Mouse (Mus musculus) forebrain, embryonic 14.5 days (tissue): ENCODE results near the gene Stim1. TPM values are rescaled to one million over a fixed set of nuclear protein-coding genes. Genes with fewer than 3 reads are reported as not detected.

ENCODE experiments used
- ATAC-seq: fragments of 200-750 bp; cut with Nextera tagmentation; 2 replicates; pipeline ENCODE4 v1.8.0; 2017; ENCODE audit warnings: mild to moderate bottlenecking, moderate library complexity
- DNase-seq: peaks from one replicate; pipeline ENCODE4 v3.0.0-alpha.2; 2015; ENCODE audit warnings: low spot score
- H3K27ac ChIP-seq: fragments of 300-500 bp; sonication (generic); 2 replicates; pipeline ENCODE4 v1.5.1; 2014; ENCODE audit warnings: low read depth, mild to moderate bottlenecking, control low read depth, low read length, moderate library complexity
- H3K27me3 ChIP-seq: fragments of 300-500 bp; sonication (generic); replicated peaks from 2 replicates; pipeline ENCODE4 v1.6.1; 2014; ENCODE audit warnings: low read length, control low read depth, mixed read lengths; ENCODE audit not compliant: control insufficient read depth, insufficient read depth
- H3K36me3 ChIP-seq: fragments of 300-500 bp; sonication (generic); 2 replicates; pipeline ENCODE4 v1.6.1; 2014; ENCODE audit warnings: low read length, control low read depth; ENCODE audit not compliant: control insufficient read depth, insufficient read depth
- H3K4me1 ChIP-seq: fragments of 300-500 bp; sonication (generic); 2 replicates; pipeline ENCODE4 v1.6.1; 2014; ENCODE audit warnings: antibody characterized with exemption, low read length, control low read depth; ENCODE audit not compliant: control insufficient read depth, insufficient read depth
- H3K4me2 ChIP-seq: fragments of 300-500 bp; sonication (generic); 2 replicates; pipeline ENCODE4 v1.6.1; 2014; ENCODE audit warnings: mild to moderate bottlenecking, control low read depth, low read length
- H3K4me3 ChIP-seq: fragments of 300-500 bp; sonication (generic); 2 replicates; pipeline ENCODE4 v1.5.1; 2014; ENCODE audit warnings: low read depth, low read length, control low read depth
- H3K9ac ChIP-seq: fragments of 300-500 bp; sonication (generic); 2 replicates; pipeline ENCODE4 v1.6.1; 2014; ENCODE audit warnings: mild to moderate bottlenecking, low read length, control low read depth, moderate library complexity
- H3K9me3 ChIP-seq: fragments of 300-500 bp; sonication (generic); replicated peaks from 2 replicates; pipeline ENCODE4 v1.6.1; 2016; ENCODE audit warnings: low read length, control low read depth, mixed read lengths; ENCODE audit not compliant: control insufficient read depth
- WGBS: fragments of 180-500 bp; shearing (Covaris S2); extraction: QIAGEN DNeasy Blood & Tissue Kit; methylation state at CpG from one replicate; pipeline ENCODE4 v1.1.7; 2014; 5-methylcytosine and 5-hydroxymethylcytosine counted together
- polyA plus RNA-seq: library from polyadenylated mRNA; unstranded; fragments of >200 nt; fragmentation: Nextera tagmentation; extraction: Ambion mirVana; gene quantifications from 2 replicates; pipeline ENCODE4 v1.2.1, GENCODE M21; 2014

Gene Stim1
- polyA plus RNA-seq, 1 experiment from 2014 or later: 6.5 TPM

DNA sequence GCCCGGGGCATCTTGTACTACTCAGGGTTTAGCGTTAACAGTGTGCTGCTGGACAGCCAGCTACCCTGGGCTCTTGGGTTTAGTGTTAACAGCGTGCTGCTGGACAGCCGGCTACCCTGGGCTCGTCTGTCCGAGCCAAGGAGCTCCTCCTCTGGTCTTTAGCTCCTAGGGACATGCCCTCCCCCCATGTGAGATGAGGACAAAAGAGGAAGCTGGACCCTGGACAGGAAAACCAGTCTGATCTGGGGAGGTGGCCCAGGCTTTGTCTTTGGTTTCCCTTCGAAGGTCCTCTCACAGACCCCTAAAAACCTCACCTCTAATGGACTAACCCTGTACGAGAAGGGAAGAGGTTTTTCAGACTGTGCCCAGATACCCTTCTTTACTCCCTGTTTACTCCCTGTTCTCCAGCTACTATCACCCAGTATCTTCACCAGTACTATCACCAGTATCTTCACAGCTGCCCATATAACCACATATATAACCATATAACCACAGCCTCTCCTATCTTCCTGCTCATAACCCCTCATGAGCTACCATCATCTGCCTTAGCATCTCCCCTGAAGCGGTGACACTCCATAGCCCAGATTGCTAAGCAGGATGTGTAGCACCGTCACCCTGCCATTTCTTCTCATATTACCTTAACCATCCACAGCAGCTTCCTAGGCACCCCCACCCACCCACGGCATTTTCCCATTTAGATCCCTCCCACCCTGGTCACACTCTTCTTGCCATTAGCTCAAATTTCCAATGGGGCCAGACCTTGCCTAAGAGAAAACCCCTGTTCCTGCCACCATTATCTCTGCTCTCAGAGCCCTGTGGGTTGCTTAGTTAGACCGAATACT, 20.4 kb upstream of the Stim1 start:
- Histone ChIP-seq H3K27ac (no peak overlapping the region), H3K9ac (no peak overlapping the region), H3K9me3 (no peaks in the 10 kb centered on the region), H3K27me3 (no peaks in the 10 kb centered on the region), H3K4me1 (peaks cover 10% of the 10 kb centered on the region), H3K4me3 (no peak overlapping the region), H3K36me3 (no peaks in the 10 kb centered on the region), H3K4me2 (no peak overlapping the region)
- WGBS: 62% methylated on average over 12 of the region's 12 CpGs
- ATAC-seq: no peak
- no peak for DNase-seq

DNA sequence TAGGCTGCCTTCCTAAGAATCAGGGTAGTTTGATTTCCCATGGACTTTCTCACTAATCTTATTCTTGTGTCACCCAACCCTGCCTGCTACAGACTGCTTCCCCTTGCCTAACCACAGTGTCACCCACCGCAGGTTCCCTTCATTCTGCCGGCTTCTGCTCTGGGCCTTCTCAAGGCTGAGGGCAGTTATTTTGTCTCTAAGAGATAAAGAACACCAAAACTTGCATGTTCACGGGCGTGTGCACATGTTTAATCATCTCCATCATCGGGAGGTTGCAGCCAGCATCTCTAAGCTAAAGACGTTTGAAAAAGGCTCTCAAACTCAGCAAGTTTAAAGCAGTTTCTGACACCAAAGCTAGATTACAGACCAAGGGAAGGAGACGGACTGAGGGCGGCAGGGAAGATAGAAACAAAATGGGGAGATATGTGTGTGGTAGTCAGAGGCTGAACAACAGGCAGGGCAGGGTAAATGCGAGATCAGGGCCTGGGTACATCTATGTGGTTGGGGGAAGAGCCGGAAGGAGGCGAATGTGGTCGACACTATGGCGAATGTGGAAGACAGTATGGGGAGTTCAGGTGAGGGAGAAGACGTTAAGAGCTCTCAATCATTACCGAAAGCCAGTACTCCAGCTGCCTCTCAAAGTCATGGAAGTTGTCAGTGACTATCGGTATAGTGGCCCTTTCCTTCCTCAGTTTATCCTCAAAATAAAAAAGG, 18.8 kb upstream of the Stim1 start:
- DNase-seq (no peak), ATAC-seq (no peak)
- H3K4me2 ChIP-seq: peak overlapping the region; percentile 94
- no peaks in the 10 kb centered on the region for H3K27me3 ChIP-seq
- H3K27ac ChIP-seq: no peak overlapping the region
- H3K9ac ChIP-seq: peak overlapping the region; percentile 80
- H3K4me1 ChIP-seq: peaks cover 10% of the 10 kb centered on the region
- no peaks in the 10 kb centered on the region for H3K36me3 ChIP-seq
- H3K9me3 ChIP-seq: no peaks in the 10 kb centered on the region
- H3K4me3 ChIP-seq: peak overlapping the region; percentile 70
- WGBS: 27% methylated on average over 16 of the region's 16 CpGs

- peak overlapping the region; percentile 80 for H3K9ac ChIP-seq
- H3K9me3 ChIP-seq: no peaks in the 10 kb centered on the region
- H3K36me3 ChIP-seq: no peaks in the 10 kb centered on the region
- H3K27me3 ChIP-seq: no peaks in the 10 kb centered on the region
- peak overlapping the region; percentile 77; the same call in 1 of the 2 replicates for H3K27ac ChIP-seq
- ATAC-seq (peak; percentile 38; the same call in 1 of the 2 replicates), DNase-seq (peak; percentile 34)
- H3K4me3 ChIP-seq: peak overlapping the region; percentile 70
- 0% methylated on average over 23 of the region's 23 CpGs for WGBS
- peaks cover 10% of the 10 kb centered on the region for H3K4me1 ChIP-seq
- peak overlapping the region; percentile 94 for H3K4me2 ChIP-seq
Observed at GRCm38 (mm10) chr7:102249531-102249895, 18.1 kb upstream of the Stim1 start.

- 1% methylated on average over 40 of the region's 49 CpGs for WGBS
- Histone ChIP-seq H3K4me1 (peaks cover 10% of the 10 kb centered on the region), H3K36me3 (no peaks in the 10 kb centered on the region), H3K27ac (peak overlapping the region; percentile 77), H3K4me3 (peak overlapping the region; percentile 70), H3K27me3 (no peaks in the 10 kb centered on the region), H3K9ac (peak overlapping the region; percentile 80), H3K4me2 (peak overlapping the region; percentile 94), H3K9me3 (no peaks in the 10 kb centered on the region)
- ATAC-seq: peak; percentile 77
- DNase-seq: peak; percentile 68
Observed at GRCm38 (mm10) chr7:102249896-102250630, 17.5 kb upstream of the Stim1 start.

GRCm38 (mm10) chr7:102250631-102251214, 16.9 kb upstream of the Stim1 start:
- ATAC-seq (peak; percentile 79), DNase-seq (peak; percentile 82)
- Histone ChIP-seq H3K4me2 (peak overlapping the region; percentile 94), H3K4me1 (peaks cover 10% of the 10 kb centered on the region), H3K36me3 (no peaks in the 10 kb centered on the region), H3K4me3 (peak overlapping the region; percentile 70), H3K9me3 (no peaks in the 10 kb centered on the region), H3K9ac (peak overlapping the region; percentile 80), H3K27me3 (no peaks in the 10 kb centered on the region), H3K27ac (peak overlapping the region; percentile 77)
- under 1% methylated on average over 33 of the region's 33 CpGs for WGBS

- 90% methylated on average over 1 of the region's 1 CpGs for WGBS
- Histone ChIP-seq H3K9me3 (no peaks in the 10 kb centered on the region), H3K36me3 (no peaks in the 10 kb centered on the region), H3K4me3 (no peak overlapping the region), H3K27ac (no peak overlapping the region), H3K9ac (no peak overlapping the region), H3K4me1 (peaks cover 5% of the 10 kb centered on the region), H3K27me3 (no peaks in the 10 kb centered on the region), H3K4me2 (no peak overlapping the region)
- ATAC-seq (no peak), DNase-seq (no peak)
Observed at GRCm38 (mm10) chr7:102253631-102254030, 14.0 kb upstream of the Stim1 start.

DNA sequence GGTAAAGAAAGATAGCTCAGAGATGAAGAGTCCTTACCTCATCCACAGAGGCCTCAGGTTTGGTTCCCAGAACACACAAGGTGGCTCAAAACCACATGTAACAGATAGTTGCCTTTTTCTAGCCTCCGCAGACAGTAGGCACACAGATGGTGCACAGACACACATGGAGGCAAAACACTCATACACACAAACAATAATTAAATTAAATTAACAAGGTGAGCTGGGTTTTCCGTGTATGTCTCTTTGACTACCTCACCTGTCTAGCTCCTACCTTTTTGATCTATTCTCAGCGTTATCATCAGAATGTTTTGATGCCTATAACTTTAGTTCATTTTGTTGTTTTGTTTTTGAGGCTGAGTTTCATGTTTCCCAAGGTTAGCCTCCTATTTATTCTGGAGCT, 11.7 kb upstream of the Stim1 start, which contains the start of gene Rhog:
Gene Rhog, minus strand, starts transcription at position 101 of the 400 bp plus-strand sequence.
- no peak for ATAC-seq
- Histone ChIP-seq H3K27ac (no peak within 1 kb of the TSS), H3K9me3 (no peaks in the 10 kb centered on the region), H3K36me3 (no peaks in the 10 kb centered on the region), H3K4me1 (no peaks in the 10 kb centered on the region; the same call in 1 of the 2 replicates), H3K27me3 (no peaks in the 10 kb centered on the region), H3K4me3 (no peak within 1 kb of the TSS), H3K4me2 (no peak within 1 kb of the TSS), H3K9ac (no peak within 1 kb of the TSS)
- no peak for DNase-seq
- WGBS: 80% methylated on average over 3 of the region's 3 CpGs

GRCm38 (mm10) chr7:102256636-102257035, 11.0 kb upstream of the Stim1 start:
- H3K27ac ChIP-seq: no peak overlapping the region
- ATAC-seq: no peak
- no peaks in the 10 kb centered on the region for H3K36me3 ChIP-seq
- no peaks in the 10 kb centered on the region for H3K27me3 ChIP-seq
- H3K9me3 ChIP-seq: no peaks in the 10 kb centered on the region
- 83% methylated on average over 3 of the region's 3 CpGs for WGBS
- no peak overlapping the region for H3K4me3 ChIP-seq
- H3K9ac ChIP-seq: no peak overlapping the region
- no peak for DNase-seq
- H3K4me2 ChIP-seq: no peak overlapping the region
- no peaks in the 10 kb centered on the region for H3K4me1 ChIP-seq
